Mouse (Mus musculus) kidney, adult 8-10 months (tissue): ENCODE measurements at regions not wholly inside any gene's neighbourhood (a gene's known extent, or its start where the extent isn't known, plus 50 kb on each side); places are given as distances from the start of the nearest gene placed in this dataset.

ENCODE experiments used
- DNase-seq, 2 experiments: peaks; one replicate each; pipeline ENCODE4 v3.0.0; 2022

- DNase-seq = no peak
Measured at GRCm38 (mm10) chr4:95234030-95234555, 182.1 kb upstream of the Jun start.

DNA sequence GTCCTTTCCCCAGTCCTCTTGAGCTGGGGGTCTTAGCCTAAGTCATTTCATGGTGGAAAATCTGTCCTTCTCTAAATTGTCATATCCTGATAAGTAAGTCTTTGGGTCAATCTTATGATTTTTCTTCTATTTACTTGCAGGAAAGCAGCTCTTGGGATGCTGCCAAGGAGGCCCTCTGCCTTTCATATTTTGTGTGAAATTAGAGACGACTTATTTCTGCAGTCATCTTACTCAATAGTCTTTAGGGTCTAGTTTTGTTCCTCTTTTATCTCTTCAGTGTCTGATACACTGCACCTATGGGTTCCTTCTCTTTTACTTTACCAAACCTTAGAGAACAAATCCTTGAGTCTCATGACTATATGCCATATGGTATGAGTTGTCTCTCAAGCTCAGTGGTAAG, 196.0 kb upstream of the Jun start:
- DNase-seq = no peak

- DNase-seq = no peak
Measured at GRCm38 (mm10) chr4:95249031-95249430, 197.0 kb upstream of the Jun start.

DNA sequence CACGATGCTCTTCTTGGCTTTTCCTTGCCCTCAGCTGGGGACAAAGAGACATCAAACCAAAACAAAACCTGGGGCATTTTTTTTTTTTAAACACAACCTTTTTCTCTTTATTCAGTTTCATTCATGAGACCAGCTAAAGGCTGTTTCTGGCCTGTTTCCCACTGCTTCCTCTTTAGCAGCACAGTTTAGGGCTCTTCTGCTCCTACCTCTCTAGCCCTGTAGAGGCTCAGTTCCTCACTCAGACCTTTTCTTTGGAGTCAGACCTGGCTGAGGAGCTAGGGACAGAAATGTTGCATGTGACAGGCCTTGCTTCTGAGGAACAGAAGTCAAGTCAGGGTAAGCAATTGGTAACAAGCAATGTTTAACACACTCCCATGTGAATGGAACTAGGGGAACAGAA, 198.1 kb upstream of the Jun start:
- no peak for DNase-seq

GRCm38 (mm10) chr4:95269766-95270165, 217.7 kb upstream of the Jun start:
- DNase-seq = no peak

GRCm38 (mm10) chr4:95270389-95270788, 218.4 kb upstream of the Jun start:
- DNase-seq = no peak

- peak in 1 of 2 experiments; percentile 21 for DNase-seq
Measured at GRCm38 (mm10) chr4:95276231-95276630, 224.2 kb upstream of the Jun start.

GRCm38 (mm10) chr4:95277989-95278713, 226.1 kb upstream of the Jun start:
- no peak for DNase-seq

GRCm38 (mm10) chr4:95278714-95279095, 226.7 kb upstream of the Jun start:
- peak; percentile 40 to 52 for DNase-seq

DNA sequence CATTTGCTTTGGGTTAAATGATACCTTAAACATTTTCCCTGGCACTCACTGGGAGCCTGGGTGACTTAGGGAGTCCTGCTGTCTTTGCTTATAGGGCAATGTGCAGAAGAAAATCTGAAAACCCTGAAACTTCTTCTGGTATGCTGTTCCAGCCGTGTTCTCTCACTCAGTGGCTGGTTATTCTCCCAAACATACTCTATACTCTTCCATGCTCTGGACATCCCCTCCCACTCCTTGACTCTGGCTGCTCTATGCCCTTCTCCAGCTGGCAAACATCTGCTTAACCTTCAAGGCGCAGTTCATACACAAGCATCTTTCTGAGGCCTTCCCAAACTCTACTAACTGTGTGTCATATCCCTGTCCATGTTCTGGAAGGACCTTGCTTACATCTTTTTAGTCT, 227.2 kb upstream of the Jun start:
- no peak for DNase-seq

DNA sequence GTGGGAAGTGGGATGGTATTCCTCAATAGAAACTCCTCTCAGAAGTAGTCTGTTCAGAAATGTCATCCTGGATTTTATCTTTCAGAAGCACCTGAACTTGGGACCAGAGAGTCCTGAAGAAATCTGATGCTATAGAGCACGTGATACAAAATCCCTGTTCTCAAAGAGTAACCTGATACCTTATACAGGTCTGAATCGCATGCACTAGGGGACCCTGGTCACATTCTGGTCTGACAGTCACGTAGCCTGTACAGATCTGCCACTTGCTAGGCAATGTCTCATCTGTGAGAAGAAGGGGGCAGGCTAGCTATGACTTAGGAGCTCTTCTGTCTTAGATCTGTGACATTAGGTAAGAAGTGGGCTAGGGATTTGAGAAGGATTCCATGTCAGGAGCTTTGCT, 230.1 kb upstream of the Jun start:
- no peak for DNase-seq

DNA sequence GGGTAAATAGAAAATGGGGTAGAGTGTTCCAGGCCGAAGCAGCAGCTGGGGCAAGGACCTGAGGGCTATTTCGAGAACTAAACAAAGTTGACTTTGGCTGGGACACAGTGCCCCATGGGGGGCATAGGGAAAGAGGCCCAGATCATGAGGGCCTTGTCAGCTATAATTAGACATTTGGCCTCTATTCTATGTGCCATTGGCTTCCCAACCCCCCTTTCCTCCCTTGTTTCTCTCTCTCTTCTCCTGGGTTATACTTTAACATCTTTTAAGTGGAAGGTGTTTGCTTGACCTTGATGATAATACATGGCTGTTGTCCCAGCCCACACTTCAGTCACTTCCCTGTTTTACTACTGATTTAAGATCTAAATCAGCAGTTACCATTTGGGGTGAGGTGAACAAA, 231.8 kb upstream of the Jun start:
- peak; percentile 52 to 76 for DNase-seq

GRCm38 (mm10) chr4:95284192-95284591, 232.2 kb upstream of the Jun start:
- DNase-seq = no peak

- no peak for DNase-seq
Measured at GRCm38 (mm10) chr4:95284696-95285095, 232.7 kb upstream of the Jun start.

GRCm38 (mm10) chr4:95290321-95290720, 238.3 kb upstream of the Jun start:
- DNase-seq = no peak

- no peak for DNase-seq
Measured at GRCm38 (mm10) chr4:95294110-95294509, 242.1 kb upstream of the Jun start.

DNA sequence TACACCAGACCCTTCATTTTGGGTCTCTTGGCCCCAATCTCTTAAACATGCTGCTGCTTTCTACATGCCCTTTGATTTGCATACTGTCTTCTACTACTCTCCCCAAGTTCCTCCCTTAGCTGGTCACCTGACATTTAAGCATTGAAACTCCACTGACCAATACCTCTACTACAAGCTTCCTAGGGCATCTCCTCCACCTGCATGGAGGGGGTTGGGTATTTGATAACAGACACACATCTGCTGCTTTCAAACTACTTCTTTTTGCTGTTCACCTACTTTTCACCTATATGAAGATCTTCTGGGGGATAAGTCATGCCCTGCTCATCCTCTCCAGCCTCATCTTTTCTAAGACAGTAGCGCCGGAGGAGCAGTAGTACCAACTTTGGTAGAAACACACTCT, 249.9 kb upstream of the Jun start:
- no peak for DNase-seq

DNA sequence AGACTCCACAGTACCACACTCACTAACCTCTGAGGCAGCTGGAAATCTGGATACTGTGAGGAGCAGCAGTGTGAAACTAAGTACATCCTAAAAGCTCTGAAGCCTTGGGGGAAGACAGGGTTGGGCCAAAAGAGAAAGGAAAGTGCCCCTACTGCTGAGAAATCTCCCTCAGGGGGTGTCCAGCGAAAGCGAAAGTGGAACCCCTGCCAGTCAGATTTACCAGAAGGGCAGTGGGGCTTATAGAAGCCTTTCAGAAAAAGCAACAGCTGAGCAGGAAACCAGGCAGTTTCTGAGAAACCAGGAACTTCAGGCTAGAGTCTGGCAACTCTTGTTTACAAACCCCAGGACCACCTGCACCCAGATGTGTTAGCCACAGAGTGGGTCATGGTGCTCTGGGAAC, 251.3 kb upstream of the Jun start:
- peak; percentile 29 to 35 for DNase-seq

- DNase-seq = peak; percentile 77 to 82
Measured at GRCm38 (mm10) chr4:95304006-95304405, 252.0 kb upstream of the Jun start.

DNA sequence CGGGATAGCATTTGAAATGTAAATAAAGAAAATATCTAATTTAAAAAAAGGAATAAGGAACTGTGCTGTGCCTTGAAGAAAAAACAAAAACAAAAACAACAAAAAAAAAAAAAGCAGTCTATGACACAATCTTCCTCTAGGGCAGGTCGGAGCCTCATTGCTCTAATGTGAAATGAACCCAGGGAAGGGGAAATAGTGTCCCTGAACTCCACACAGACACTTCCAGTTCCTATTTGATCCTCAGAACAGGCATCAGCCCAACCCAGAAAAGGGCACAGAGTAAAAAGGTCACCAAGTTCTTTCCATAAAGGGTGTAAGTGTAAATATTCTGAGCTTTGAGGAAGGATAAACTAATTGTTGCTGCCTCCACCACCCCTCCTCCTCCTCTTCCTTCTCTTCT, 250.2 kb upstream of the Fggy start:
- no peak for DNase-seq

DNA sequence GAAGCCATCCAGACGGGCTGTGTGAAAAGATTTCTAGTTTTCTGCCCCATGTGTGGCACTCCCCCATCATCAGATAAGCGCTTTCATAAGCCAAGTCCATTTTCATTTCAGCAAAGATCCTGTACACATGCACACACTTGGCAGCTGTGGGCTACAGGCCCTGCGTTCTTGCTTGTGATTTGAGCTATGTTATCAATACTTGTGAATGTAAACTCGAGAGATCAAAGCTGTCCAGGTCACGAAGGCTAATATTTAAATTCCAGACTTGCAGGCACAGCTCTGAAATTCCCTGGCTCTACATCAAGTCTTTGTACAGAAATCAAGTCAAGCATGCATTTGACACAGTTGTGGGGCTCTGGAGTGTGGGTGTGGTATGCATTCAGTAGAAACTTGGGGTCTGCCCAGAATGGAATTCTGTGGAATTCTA, 248.8 kb upstream of the Fggy start:
- DNase-seq = no peak

DNA sequence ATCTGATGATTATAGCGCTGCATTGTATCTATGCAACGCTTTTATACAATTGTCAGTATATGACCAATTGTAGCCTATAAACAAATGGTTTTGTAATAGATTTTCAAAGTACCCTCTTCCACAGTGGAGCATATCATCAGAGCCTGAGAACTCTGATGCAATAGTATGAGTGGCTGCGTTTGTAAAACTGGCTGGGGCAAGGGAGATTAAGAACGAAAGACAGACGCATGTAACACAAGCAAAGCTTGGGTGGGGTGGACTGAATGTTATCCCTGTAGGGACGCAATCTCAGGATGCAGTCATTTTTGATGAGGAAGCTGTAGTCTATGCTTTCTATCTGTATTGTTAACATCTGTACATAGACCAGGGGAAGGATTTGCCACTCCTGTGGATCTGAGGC, 246.9 kb upstream of the Fggy start:
- DNase-seq = no peak

DNA sequence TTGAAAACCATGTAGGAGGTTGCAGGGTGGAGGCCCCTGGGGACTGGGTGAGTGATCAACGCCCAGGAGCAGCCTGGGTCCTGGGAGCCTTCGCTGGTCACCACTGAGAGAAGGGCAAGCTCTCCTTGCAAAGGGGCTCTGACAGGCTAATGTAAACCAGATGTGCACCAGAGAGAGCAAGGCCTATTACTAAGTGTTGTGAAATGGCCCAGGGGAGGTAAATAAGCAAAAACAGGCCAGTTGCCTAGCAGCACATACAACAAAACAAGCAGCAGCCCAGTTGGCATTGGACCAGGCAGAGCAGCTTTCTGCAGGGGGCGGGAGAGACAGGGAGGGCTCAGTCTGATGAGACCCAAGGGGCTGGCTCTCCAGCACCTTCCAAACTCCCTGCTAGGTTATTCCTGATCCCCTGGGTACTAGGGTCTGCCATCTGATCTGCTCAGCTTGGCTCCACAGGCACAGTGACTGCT, 239.5 kb upstream of the Fggy start:
- DNase-seq = peak; percentile 17 to 25

- no peak for DNase-seq
Measured at GRCm38 (mm10) chr4:95318561-95318960, 238.7 kb upstream of the Fggy start.

- DNase-seq = no peak
Measured at GRCm38 (mm10) chr4:95319036-95319435, 238.3 kb upstream of the Fggy start.
